Mouse (Mus musculus): Measurements from ENCODE around the gene Scube3.
"Not testable (repeated sequence)": the region's sequence is repeated elsewhere in the genome, so short reads cannot be mapped to it uniquely, and the experiment has no call there.

Gene Scube3

DNA sequence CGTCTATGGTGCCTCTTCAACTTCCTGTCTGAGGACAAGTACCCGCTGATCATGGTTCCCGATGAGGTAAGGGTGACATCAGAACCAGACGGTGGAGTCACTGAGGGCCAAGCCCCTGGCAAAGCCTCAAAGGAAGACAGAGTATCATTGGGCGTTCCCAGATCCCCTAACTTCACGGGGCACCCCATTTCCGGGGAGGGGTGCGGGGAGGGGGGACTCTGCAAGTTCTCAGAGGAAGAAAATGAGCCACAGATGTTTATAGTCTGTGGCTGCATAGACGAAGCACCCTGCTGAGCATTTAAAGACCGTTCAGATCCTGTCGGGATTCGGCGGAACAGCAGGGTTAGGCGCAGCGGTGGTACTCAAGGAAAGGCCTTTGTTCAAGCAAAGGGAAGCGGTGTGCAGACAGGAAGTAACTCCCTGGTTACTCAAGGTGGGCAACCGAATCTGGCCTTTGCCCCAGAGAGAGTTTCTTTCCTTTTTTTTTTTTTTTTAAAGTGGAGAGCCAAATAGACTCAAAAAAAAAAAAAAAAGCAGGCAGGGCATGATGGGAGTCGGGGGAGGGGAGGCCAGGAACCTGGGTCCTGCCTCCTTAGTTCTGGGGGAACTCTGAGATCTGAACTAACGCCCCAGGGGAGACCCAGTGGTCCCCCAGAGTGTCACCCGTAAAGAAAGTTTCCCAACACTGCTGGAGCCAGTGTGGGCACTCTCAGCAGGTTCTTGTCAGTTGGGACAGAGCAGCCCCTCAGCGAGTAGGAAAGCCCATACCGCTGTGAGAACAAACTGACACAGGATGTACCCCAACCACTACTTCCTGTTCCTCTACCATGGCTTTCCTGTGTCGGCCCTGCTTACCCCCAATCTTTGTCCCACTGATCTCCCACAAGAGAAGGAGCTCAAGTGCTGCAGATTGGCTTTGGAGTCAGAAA is 76.0 kb downstream of the Scube3 start:
- in situ Hi-C loops (cut with MboI) = loop anchor here (5.0 kb wide), 1 partner anchor 89 kb away; no protein-coding TSS in a partner anchor

DNA sequence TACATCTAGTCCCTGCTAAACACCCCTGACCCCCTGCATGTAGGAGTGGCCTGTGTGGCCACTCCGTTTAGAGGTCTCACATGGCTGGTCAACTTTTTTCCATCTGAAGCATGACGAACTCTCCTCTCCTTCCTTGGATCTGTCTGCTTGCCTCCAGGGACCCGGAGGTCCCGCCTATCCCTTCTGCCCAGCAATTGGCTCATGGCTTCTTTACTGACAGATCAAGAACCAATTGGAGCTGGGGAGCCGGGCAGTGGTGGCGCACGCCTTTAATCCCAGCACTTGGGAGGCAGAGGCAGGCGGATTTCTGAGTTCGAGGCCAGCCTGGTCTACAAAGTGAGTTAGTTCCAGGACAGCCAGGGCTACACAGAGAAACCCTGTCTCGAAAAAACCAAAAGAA is 80.5 kb downstream of the Scube3 start:
- in situ Hi-C loops (cut with MboI) = not testable (repeated sequence)

DNA sequence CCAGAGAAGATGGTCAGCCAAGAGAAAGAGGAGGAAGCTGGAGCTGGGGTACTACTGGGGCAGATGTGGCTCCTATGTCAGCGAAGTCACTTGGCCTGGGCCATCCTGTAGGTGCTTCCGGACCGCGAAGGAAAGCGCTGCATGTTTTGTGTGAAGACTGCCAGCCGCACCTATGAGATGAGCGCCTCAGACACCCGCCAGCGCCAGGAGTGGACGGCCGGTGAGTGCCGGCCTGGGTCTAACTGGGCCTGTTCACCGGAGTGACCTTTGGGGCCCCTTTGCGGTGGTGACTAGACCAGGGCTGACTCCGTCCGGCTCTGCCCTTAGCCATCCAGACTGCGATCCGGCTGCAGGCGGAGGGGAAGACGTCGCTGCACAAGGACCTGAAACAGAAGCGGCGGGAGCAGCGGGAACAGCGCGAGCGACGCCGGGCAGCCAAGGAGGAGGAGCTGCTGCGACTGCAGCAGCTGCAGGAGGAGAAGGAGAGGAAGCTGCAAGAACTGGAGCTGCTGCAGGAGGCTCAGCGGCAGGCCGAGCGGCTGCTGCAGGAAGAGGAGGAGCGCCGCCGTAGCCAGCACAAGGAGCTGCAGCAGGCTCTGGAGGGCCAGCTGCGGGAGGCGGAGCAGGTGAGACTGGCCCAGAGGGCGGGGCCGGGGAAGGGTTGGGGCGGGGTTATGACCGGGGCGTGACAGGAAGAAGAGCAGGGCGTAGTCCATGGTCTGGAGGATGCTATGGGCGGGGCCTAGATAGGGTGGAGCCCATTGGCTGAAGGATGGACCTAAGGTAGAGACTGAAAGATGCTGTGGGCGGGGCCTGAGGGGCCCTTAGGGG is 81.8 kb downstream of the Scube3 start:
- in situ Hi-C loops (cut with MboI) = no loop called here
